Mouse (Mus musculus) midbrain, embryonic 14.5 days (tissue): ENCODE data around the gene Agpat2. TPM values are rescaled to one million over a fixed set of nuclear protein-coding genes. Genes with fewer than 3 reads are reported as not detected.

ENCODE experiments used
- ATAC-seq: fragments of 200-750 bp; cut with Nextera tagmentation; 2 replicates; pipeline ENCODE4 v1.8.0; 2017; ENCODE audit warnings: moderate number of reproducible peaks, moderate library complexity; ENCODE audit not compliant: low FRiP score, low TSS enrichment
- DNase-seq: peaks from one replicate; pipeline ENCODE4 v3.0.0-alpha.2; 2015
- H3K27ac ChIP-seq: fragments of 300-500 bp; sonication (generic); replicated peaks from 2 replicates; pipeline ENCODE4 v1.5.1; 2014; ENCODE audit warnings: mild to moderate bottlenecking, low read depth, low read length, moderate library complexity
- H3K27me3 ChIP-seq: fragments of 300-500 bp; sonication (generic); 2 replicates; pipeline ENCODE4 v1.6.1; 2014; ENCODE audit warnings: low read length, control low read depth, mixed read lengths; ENCODE audit not compliant: control insufficient read depth, insufficient read depth
- H3K36me3 ChIP-seq: fragments of 300-500 bp; sonication (generic); 2 replicates; pipeline ENCODE4 v1.6.1; 2014; ENCODE audit warnings: low read length, control low read depth; ENCODE audit not compliant: control insufficient read depth, insufficient read depth
- H3K4me1 ChIP-seq: fragments of 300-500 bp; sonication (generic); 2 replicates; pipeline ENCODE4 v1.6.1; 2014; ENCODE audit warnings: mild to moderate bottlenecking, antibody characterized with exemption, low read length, control low read depth; ENCODE audit not compliant: control insufficient read depth, insufficient read depth
- H3K4me2 ChIP-seq: fragments of 300-500 bp; sonication (generic); 2 replicates; pipeline ENCODE4 v1.6.1; 2014; ENCODE audit warnings: mild to moderate bottlenecking, low read length, moderate library complexity
- H3K4me3 ChIP-seq: fragments of 300-500 bp; sonication (generic); replicated peaks from 2 replicates; pipeline ENCODE4 v1.5.1; 2014; ENCODE audit warnings: low read depth, low read length
- H3K9ac ChIP-seq: fragments of 300-500 bp; sonication (generic); replicated peaks from 2 replicates; pipeline ENCODE4 v1.6.1; 2014; ENCODE audit warnings: mild to moderate bottlenecking, low read length, moderate library complexity
- H3K9me3 ChIP-seq: fragments of 300-500 bp; sonication (generic); 2 replicates; pipeline ENCODE4 v1.6.1; 2016; ENCODE audit warnings: low read length, control low read depth, mixed read lengths; ENCODE audit not compliant: control insufficient read depth
- WGBS: fragments of 180-500 bp; shearing (Covaris S2); extraction: QIAGEN DNeasy Blood & Tissue Kit; methylation state at CpG from one replicate; pipeline ENCODE4 v1.1.7; 2014; 5-methylcytosine and 5-hydroxymethylcytosine counted together
- polyA plus RNA-seq: library from polyadenylated mRNA; unstranded; fragments of >200 nt; fragmentation: Nextera tagmentation; extraction: Ambion mirVana; gene quantifications from 2 replicates; pipeline ENCODE4 v1.2.1, GENCODE M21; 2014

Gene Agpat2
- polyA plus RNA-seq, 1 experiment from 2014 or later, result 3.8 TPM

DNA sequence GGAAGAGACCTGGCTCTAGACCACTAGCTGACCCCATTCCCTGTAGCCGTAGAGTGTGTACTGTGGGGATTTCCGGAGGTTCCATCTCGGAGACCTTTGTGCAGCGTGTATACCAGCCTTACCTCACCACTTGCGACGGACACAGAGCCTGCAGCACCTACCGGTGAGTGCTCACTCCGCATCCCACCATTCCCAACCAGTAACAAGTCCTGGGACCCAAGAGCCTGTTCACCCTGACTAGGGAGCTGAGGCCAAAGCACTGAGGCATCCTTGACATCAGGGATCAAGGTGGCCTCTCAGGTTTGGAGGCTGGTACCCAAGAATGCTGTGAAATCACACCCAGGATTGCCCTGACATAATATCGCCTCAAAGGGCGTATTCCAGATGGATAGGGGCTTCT, 14.9 kb downstream of the Agpat2 start:
- Histone ChIP-seq H3K4me1 (peaks cover 8% of the 10 kb centered on the region; the same call in 1 of the 2 replicates), H3K36me3 (no peaks in the 10 kb centered on the region), H3K9ac (no peak overlapping the region), H3K4me2 (no peak overlapping the region), H3K9me3 (no peaks in the 10 kb centered on the region), H3K4me3 (no peak overlapping the region), H3K27me3 (no peaks in the 10 kb centered on the region), H3K27ac (no peak overlapping the region)
- 92% methylated on average over 10 of the region's 10 CpGs for WGBS
- DNase-seq (no peak), ATAC-seq (no peak)

DNA sequence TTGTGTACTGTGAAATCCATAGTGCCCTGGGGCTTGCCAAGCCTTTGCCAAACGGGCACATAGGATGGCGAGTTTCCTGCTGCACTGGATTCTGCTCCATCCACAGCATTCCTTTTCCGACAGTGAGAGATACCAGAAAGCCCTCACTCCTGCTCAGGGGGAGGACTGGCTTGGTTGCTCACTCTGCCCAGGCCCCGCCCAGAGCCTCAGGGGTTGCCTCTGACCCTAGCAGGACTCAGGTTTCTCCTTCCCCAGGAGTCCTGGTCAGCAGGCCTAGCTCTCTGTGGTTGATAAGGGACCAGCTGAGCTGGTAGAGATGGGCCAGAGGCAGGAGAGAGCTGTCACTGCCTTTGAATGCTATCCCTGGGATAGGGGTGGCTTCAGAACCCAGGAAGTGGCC, 15.6 kb downstream of the Agpat2 start:
- Histone ChIP-seq H3K4me3 (no peak overlapping the region), H3K27me3 (no peaks in the 10 kb centered on the region), H3K4me2 (peak overlapping the region; percentile 21; the same call in 1 of the 2 replicates), H3K4me1 (peaks cover 8% of the 10 kb centered on the region; the same call in 1 of the 2 replicates), H3K36me3 (no peaks in the 10 kb centered on the region), H3K9ac (no peak overlapping the region; the same call in 1 of the 2 replicates), H3K27ac (no peak overlapping the region), H3K9me3 (no peaks in the 10 kb centered on the region)
- ATAC-seq, result no peak
- 57% methylated on average over 4 of the region's 4 CpGs for WGBS
- DNase-seq, result no peak

DNA sequence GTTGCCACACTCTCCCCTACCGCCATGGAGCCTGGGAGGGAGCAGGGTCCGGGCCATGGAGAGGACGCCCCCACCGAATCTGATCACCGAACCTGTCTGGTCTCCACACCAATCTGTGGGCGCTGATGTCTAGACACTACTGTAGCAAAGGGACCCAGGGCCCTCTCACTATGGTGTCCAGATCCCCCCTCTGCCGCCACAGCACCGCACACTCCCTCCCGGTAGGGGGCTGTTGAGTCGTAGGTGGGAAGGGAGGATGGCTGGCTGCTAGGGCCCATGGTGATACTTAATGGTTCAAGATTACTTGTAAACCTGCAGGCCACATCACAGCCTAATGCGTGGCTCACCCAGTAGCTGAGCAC, 17.2 kb downstream of the Agpat2 start:
- 8% methylated on average over 11 of the region's 11 CpGs for WGBS
- peak overlapping the region; percentile 52 for H3K4me3 ChIP-seq
- no peaks in the 10 kb centered on the region for H3K9me3 ChIP-seq
- peak overlapping the region; percentile 71 for H3K4me2 ChIP-seq
- H3K27me3 ChIP-seq, result no peaks in the 10 kb centered on the region
- H3K4me1 ChIP-seq, result peaks cover 8% of the 10 kb centered on the region; the same call in 1 of the 2 replicates
- no peaks in the 10 kb centered on the region for H3K36me3 ChIP-seq
- peak overlapping the region; percentile 57 for H3K9ac ChIP-seq
- H3K27ac ChIP-seq, result 0 out of 2 replicates have a peak overlapping the region, but pooled peaks have one; percentile 26
- no peak for ATAC-seq
- peak; percentile 60 for DNase-seq

DNA sequence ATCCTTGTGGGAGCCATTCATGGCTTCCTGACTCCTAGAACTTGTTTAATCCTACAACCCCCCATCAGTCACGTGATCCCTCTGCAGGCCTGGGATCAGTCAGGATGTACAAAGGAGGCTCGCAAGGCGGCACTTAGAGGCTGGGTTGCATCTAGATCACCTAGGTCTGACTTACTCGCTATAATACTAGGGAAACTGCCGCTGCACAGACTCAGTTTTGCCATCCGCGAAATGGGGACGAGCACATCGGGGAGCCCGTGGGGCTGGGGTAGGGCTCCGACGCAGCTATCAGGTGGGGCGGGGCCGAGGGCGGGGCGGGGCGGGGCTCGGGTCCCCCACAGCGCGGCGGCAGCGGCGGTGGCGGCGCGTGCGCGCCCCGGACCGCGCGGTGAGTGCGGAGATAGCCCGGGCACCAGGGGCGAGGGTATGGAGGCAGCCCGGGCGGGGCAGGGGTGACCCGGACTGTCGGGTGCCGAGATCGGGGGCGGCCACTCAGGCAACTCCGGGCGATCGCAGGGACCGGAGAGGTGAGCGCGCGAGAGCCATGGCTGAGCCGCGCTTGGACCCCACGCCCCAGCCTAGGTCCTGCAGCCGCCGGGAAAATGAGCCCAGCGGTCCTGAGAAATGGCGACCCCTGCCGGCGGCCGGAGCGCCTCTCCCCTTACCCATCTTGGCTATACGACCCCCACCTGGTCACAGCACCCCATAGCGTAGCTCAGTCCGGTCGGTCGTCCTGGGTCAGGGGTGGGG, 17.7 kb downstream of the Agpat2 start, which contains the start of gene Gm20532:
Gene Gm20532, plus strand, starts transcription at position 346 of the 750 bp plus-strand sequence.
- H3K36me3 ChIP-seq, result no peaks in the 10 kb centered on the region

DNA sequence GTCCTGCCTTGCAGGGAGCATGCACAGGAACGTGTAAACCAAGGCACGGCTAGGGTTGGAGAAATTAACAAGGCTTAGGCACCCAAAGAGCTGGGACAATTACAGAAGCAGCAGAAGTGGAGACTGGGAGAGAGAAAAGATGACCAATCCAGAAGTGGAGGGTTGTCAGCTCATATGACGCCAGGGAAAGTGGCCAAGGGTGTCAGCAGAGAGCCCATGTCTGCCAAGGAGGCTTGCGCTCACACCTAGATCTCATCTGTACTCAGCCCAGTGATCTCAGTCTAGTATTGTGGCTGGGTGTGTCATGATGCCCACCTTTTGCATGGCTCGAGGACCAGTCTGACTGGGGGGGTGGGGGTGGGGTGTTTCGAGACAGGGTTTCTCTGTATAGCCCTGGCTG, 18.5 kb downstream of the Agpat2 start:
- WGBS, result 64% methylated on average over 6 of the region's 6 CpGs
- peaks cover 8% of the 10 kb centered on the region; the same call in 1 of the 2 replicates for H3K4me1 ChIP-seq
- peak; percentile 32 for DNase-seq
- no peaks in the 10 kb centered on the region for H3K27me3 ChIP-seq
- no peaks in the 10 kb centered on the region for H3K36me3 ChIP-seq
- peak overlapping the region; percentile 71 for H3K4me2 ChIP-seq
- ATAC-seq, result no peak
- no peak overlapping the region for H3K9ac ChIP-seq
- H3K27ac ChIP-seq, result peak overlapping the region; percentile 45; the same call in 1 of the 2 replicates
- no peaks in the 10 kb centered on the region for H3K9me3 ChIP-seq
- no peak overlapping the region for H3K4me3 ChIP-seq

More for the DNA sequence above, 17.7 kb downstream of the Agpat2 start, which contains the start of gene Gm20532:
- no peaks in the 10 kb centered on the region for H3K9me3 ChIP-seq
- peak within 1 kb of the TSS; percentile 45; the same call in 1 of the 2 replicates for H3K27ac ChIP-seq
- peak; percentile 82 for DNase-seq
- H3K4me2 ChIP-seq, result peak within 1 kb of the TSS; percentile 71
- H3K9ac ChIP-seq, result peak within 1 kb of the TSS; percentile 57
- WGBS, result under 1% methylated on average over 60 of the region's 65 CpGs
- peak within 1 kb of the TSS; percentile 52 for H3K4me3 ChIP-seq
- H3K27me3 ChIP-seq, result no peaks in the 10 kb centered on the region
- peaks cover 8% of the 10 kb centered on the region; the same call in 1 of the 2 replicates for H3K4me1 ChIP-seq
- peak; percentile 78 for ATAC-seq

DNA sequence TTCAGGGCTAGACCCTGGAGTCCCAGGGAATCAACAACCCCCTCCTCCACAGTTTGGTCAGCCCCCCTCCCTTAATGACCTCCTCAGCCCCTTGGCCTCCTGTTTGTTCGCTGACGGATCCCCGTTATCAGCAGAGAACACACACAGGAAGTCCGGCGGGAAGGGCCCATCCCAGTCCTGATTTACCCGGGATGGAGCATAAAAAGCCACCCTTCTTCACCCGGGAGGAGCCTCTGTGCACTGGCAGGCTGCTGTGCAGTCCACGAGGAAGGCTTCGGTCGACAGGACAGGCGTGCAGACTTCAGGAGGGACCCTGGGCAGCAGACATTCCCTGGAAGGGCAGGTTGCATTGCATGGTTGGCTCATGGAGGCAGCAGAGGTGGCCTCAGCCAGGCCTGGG, 20.6 kb downstream of the Agpat2 start:
- no peaks in the 10 kb centered on the region for H3K27me3 ChIP-seq
- H3K4me2 ChIP-seq, result no peak overlapping the region
- DNase-seq, result no peak
- no peak overlapping the region for H3K4me3 ChIP-seq
- H3K27ac ChIP-seq, result 0 out of 2 replicates have a peak overlapping the region, but pooled peaks have one; percentile 1
- H3K36me3 ChIP-seq, result no peaks in the 10 kb centered on the region
- ATAC-seq, result no peak
- no peaks in the 10 kb centered on the region for H3K9me3 ChIP-seq
- H3K4me1 ChIP-seq, result peaks cover 8% of the 10 kb centered on the region; the same call in 1 of the 2 replicates
- 82% methylated on average over 11 of the region's 11 CpGs for WGBS
- H3K9ac ChIP-seq, result no peak overlapping the region

DNA sequence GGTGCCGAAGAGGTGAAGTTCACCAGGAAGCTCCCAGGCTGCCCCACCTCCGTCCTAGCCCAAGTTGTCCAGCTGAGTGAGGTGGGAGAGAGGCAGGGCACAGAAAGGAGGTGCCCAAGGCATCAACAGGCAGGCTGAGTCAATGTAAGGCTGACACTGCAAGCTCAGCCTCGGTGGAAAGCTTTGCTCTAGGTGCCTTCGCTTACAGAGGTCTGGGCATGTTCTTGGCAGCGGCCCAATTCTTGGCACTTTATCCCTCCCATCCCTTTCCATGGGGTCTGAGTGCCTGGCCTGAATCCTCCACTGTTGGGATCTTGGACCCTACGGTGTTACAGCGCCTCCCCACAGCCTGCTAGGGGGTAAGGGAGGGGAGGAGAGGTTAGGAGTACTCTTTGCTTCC, 21.5 kb downstream of the Agpat2 start:
- no peak overlapping the region for H3K4me3 ChIP-seq
- DNase-seq (no peak), ATAC-seq (no peak)
- H3K9ac ChIP-seq, result no peak overlapping the region
- no peak overlapping the region for H3K4me2 ChIP-seq
- no peaks in the 10 kb centered on the region for H3K27me3 ChIP-seq
- H3K27ac ChIP-seq, result no peak overlapping the region
- WGBS, result 69% methylated on average over 7 of the region's 7 CpGs
- no peaks in the 10 kb centered on the region for H3K36me3 ChIP-seq
- H3K4me1 ChIP-seq, result peaks cover 8% of the 10 kb centered on the region; the same call in 1 of the 2 replicates
- H3K9me3 ChIP-seq, result no peaks in the 10 kb centered on the region

DNA sequence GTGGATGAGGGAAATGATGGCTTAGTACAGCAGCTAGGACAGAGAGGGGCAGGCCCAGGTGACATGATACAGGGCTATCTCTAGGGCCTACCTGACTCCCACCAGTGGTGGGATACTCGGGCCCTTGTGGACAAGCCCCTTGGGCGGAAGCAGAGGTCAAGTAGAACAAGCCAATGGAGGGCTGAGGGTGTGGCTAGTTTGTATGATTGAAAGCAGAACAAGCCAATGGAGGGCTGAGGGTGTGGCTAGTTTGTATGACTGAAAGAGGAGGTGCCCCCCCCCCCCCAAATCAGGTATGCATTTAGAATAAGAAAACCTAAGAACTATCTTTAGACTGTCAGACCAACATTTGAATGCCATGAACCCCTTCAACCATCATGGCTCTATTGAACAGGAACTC, 22.0 kb downstream of the Agpat2 start:
- WGBS, result 55% methylated on average over 2 of the region's 2 CpGs
- no peak for DNase-seq
- no peak for ATAC-seq

DNA sequence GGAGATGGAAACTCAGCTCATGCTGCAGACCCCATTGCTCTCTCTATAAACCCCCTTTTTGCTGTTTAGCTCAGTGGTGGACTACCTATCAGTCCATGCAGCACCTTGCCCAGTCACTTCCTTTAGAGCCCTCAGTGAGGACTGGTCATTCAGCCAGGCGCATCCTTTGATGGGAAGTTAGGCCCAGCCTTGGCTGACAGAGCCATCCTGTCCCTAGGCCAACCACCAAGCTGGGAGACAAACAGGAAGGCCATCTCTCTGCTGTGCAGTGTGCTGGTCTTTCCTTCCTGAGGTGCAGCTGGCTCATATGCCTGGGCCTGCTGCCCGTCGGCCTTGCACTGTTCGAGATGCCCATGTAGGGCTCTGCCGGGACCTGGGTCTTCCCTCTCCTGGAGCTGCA, 23.5 kb downstream of the Agpat2 start:
- WGBS, result 92% methylated on average over 5 of the region's 5 CpGs
- Histone ChIP-seq H3K4me1 (no peaks in the 10 kb centered on the region), H3K27ac (no peak overlapping the region), H3K9me3 (no peaks in the 10 kb centered on the region), H3K4me2 (no peak overlapping the region), H3K36me3 (no peaks in the 10 kb centered on the region), H3K27me3 (no peaks in the 10 kb centered on the region), H3K9ac (no peak overlapping the region), H3K4me3 (no peak overlapping the region)
- ATAC-seq, result no peak
- no peak for DNase-seq

More for the DNA sequence above, 22.0 kb downstream of the Agpat2 start:
- Histone ChIP-seq H3K4me3 (no peak overlapping the region), H3K36me3 (no peaks in the 10 kb centered on the region), H3K27ac (no peak overlapping the region), H3K27me3 (no peaks in the 10 kb centered on the region), H3K4me1 (peaks cover 7% of the 10 kb centered on the region; the same call in 1 of the 2 replicates), H3K9me3 (no peaks in the 10 kb centered on the region), H3K9ac (no peak overlapping the region), H3K4me2 (no peak overlapping the region)
